Mouse (Mus musculus) cerebellum, adult 18-20 months (tissue): ENCODE results near the gene Smg6.

Experiments used
- DNase-seq, 2 experiments: peaks; one replicate each; pipeline ENCODE4 v3.0.0; 2021

The Smg6 gene

GRCm38 (mm10) chr11:75194121-75194849 is 268.7 kb downstream of the Smg6 start:
- no peak for DNase-seq

DNA sequence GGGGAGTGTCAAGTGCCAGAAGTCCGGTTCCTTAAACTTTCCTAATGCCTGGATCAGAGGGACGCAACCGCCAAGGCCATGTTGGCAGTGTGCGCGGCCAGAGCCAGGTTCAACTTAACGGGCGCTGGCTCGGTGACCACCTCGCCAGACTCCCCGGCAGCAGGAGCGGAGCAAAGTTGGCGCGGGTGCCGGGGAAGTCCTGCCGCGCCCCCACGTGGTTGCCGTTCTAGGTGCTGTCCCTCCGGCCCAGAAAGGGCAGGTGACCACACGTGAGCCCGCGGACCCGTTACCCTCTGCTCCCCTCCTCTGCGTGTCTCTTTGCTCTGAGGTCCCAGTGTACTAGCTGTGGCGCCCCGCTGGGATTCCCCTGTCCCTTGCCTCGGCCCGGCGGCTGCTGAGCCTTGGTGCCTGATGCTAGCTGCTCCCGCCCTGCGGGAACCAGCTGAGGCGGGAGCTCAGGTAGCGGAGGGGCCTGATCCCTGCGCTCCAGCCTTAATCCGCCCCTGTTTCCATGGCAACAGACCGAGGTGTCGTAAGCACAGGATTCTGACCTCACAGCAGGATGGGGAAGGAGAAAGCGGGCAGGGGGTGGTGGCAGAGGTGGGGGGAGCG is 269.3 kb downstream of the Smg6 start:
- DNase-seq = peak; percentile 79 to 84

DNA sequence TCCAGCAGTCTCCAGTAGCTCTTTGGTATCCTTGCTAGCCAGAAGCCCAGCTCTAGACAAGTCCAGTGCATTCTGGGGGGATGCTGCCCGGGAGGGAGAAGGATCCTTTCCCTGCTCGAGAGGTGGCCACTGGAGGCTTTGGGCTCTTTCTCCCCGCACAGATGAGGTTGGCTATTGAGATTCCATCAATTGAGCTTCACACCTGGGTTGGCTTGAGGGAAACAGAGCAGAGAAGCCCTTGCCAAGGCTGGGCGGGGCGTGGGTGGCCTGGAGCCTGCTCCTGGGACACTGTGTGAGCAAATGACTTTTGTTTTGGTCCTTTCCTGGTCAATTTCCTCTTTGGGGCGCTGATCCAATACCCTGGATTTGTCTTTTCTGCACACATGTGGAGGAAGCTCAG is 270.5 kb downstream of the Smg6 start:
- peak; percentile 60 for DNase-seq

GRCm38 (mm10) chr11:75197956-75198355 is 272.3 kb downstream of the Smg6 start:
- DNase-seq = no peak

- peak; percentile 68 to 82 for DNase-seq
Observed at GRCm38 (mm10) chr11:75198792-75199191, 273.2 kb downstream of the Smg6 start.

- peak in 1 of 2 experiments; percentile 33 for DNase-seq
Observed at GRCm38 (mm10) chr11:75199951-75200350, 274.3 kb downstream of the Smg6 start.

GRCm38 (mm10) chr11:75200935-75201334 is 275.3 kb downstream of the Smg6 start:
- DNase-seq = peak; percentile 4 to 45

DNA sequence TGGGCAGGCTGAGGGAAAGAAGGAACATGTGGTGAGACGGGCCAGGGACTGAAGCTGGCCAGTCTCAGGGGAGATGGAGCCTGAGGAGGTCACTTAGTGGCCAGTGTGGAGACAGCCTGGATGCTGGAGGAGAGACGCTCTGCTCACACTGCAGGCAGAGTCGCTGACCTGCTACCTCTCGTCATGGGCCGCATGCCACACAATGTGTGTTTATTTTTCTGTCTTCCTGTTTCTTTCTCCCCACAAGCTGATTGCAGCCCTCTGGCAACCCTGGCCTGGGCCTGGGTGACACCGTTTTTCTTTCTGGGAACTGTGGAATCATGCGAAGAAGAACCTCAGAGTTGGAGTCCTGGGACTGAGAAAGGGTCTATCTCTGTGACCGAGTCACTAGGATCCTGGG is 276.1 kb downstream of the Smg6 start:
- DNase-seq = peak; percentile 41 to 45

DNA sequence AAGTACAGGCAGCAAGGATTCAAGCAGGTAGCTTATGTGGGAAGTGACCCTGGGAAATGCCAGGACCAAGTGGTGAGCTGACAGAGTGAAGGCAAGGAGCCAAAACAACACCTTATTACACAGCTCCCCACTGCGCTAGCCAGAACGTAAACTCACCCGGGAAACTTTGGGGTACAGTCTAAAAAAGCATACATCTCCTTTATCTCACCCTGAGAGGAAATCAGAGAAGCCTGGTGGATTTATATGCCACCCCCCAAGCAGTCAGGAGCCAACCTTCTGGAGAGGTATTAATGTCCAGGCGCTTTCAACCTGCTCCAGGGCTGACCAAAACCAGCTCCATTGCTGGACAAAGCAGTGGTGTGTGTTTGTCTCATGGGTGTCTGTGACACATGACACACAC is 278.3 kb downstream of the Smg6 start:
- DNase-seq = peak; percentile 44 to 54

DNA sequence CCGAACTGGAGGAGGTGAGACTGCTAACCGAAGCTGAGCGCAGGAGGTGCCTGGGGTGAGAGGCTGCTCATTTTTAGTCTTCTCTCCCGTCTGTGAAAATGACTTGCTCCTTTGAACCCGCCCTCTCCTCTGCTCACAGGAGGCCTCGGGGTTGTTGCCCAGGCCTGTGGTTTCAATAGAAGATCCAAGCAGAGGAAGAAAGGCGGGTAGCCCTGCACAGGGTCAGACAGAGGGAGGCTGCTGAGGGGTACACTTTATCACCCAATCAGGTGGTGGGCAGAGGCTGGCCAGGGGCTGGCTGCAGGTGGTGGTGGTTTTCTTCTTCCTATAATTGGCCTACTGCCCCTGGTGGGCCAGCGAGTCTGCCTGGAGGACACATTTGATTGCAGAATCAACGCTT is 278.8 kb downstream of the Smg6 start:
- DNase-seq = peak in 1 of 2 experiments; percentile 34

GRCm38 (mm10) chr11:75206347-75206746 is 280.7 kb downstream of the Smg6 start:
- DNase-seq = peak in 1 of 2 experiments; percentile 16

GRCm38 (mm10) chr11:75209363-75209762 is 283.7 kb downstream of the Smg6 start:
- peak in 1 of 2 experiments; percentile 23 for DNase-seq

DNA sequence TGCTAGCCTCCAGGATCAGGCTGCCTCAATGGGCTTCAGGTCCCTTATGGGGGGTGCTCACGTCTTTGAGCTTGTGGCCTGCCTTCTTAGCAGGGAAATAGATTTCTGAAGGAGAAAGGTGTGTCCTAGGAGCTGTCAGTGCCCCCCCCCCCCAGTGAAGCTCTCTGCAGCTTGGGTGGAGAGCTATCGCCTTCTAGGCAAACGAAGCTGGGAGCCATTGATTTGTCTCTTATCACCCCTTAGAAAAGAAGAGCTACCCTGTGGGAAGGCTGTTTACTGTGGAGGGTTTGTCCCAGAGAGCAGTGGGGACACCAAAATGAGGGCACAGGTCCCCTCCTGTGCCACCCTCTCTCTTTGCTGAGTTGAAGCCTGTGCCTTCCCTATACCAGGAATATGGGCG is 284.5 kb downstream of the Smg6 start:
- peak in 1 of 2 experiments; percentile 12 for DNase-seq

GRCm38 (mm10) chr11:75210755-75211154 is 285.1 kb downstream of the Smg6 start:
- peak in 1 of 2 experiments; percentile 23 for DNase-seq

DNA sequence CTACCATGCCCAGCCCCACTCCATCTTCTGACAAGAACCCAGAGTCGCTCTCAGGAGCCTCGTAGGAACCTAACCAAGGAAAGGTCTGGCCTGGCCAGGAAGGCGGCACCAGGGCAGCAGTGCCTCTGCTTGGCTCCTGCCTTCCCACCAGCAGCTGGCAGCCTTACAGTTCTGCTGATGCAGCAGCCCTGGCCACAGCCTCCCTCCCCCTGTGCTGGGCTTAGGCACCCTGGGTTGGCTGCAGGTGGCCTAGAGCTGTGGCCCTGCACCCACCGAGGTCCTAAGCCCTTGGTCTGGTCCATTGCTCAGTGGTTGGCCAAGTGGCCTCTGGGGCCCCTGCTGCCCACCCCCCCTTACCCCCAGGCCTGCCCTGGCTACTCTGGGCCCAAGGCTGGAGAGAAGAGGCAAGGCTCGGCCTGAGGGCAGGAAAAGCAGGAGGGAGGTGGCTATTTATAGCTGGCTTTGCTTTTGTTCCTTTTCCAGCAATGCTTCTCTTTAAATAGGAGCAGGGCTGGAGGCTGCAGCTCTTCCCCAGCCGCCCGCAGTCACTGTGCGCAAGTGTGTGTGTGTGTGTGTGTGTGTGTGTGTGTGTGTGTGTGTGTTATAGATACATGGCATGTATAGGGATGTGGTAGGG is 286.5 kb downstream of the Smg6 start:
- DNase-seq = peak; percentile 62 to 65

GRCm38 (mm10) chr11:75212876-75213275 is 287.3 kb downstream of the Smg6 start:
- peak; percentile 56 to 60 for DNase-seq

DNA sequence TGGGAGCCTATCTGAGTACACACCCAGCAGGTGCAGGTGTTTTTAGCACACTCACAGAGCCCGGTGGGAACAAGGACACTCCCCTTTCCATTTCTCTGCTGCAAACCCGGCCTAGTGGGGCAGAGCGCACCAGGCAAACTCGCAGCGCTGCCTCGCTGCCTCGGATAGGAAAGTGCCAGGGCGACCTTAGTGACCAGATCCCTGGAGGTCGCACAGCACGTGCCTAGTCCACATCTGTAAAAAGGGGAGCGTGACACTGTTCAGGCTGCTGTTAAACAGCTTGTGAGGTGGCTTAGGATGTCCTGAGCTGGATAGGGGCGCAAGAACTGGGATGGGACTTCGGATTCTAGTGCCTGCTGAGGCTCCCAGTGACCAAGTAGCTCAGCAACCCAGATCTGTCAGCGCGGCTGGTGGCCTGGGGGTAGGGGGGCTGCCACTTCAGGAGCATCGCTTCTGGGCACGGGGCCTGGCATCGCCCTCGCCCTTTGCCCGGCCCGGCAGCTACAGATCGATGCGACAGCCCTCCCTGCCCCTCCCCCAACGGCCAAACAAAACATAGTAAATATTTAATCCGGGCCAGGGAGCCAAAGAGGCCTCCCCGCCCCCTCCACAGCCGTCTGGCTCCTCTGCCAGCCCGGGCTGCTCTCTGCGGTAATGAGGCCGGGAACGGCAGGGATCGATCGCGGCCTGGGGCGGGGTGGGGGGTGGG is 287.9 kb downstream of the Smg6 start:
- DNase-seq = peak; percentile 66 to 74
